Mouse (Mus musculus) brain, embryonic 18.5 days (tissue): ENCODE measurements around the gene Eif2ak2.

ENCODE experiments used
- DNase-seq: peaks from one replicate; pipeline ENCODE4 v3.0.0-alpha.2; 2012; ENCODE audit warnings: low read depth, low spot score

Eif2ak2 gene

GRCm38 (mm10) chr17:78834856-78835835 is 47.2 kb downstream of the Eif2ak2 start, which contains the start of the genes Heatr5b and Gpatch11:
Gene Heatr5b (minus strand): TSS chr17:78835364.
Gene Gpatch11 (plus strand): TSS chr17:78835567.
- peak; percentile 96 for DNase-seq

DNA sequence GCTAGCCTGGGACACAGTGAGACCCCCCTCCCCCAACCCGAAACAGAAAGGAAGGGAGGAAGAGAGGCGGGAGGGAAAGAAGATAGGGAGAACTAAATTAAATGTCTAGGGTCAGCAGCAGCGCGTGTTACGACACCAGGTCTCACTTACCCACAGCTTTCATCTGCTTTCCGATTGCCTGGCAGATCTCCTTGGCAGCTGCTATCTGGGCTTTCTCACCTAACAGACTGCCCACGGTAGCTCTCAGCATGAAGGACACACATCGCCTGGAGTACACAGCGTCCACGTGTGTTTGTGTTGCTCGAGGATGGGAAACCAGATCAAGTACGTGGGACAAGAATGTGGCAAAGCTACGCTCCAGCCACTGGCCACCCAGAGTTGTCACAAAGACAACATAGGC is 58.0 kb downstream of the Eif2ak2 start:
- no peak for DNase-seq

GRCm38 (mm10) chr17:78809582-78809981 is 72.8 kb downstream of the Eif2ak2 start:
- DNase-seq, result no peak

DNA sequence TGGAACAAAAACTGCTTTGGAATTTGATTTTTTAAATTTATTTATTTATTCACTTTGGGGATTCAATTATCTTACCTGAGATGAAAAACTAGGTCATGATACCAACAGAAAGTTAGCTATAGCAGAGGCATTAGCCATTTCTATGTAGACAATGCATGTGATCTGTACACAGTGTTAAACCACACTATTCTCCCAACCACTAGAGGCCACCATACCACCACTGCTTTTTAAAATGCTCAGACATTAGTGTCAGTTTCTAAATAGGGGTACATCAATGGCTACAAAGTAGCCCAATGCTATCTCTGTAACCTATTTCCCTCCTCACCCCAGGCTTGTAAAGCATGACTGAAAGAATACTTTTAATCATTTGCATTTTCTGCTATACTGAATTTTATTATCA is 73.4 kb downstream of the Eif2ak2 start:
- no peak for DNase-seq
